Mouse (Mus musculus) liver, adult 2 months (tissue): ENCODE measurements at regions not wholly inside any gene's neighbourhood (a gene's known extent, or its start where the extent isn't known, plus 50 kb on each side); places are given as distances from the start of the nearest gene placed in this dataset.

Source experiments
- DNase-seq: peaks from one replicate; pipeline ENCODE4 v3.0.0-alpha.2; 2011; ENCODE audit warnings: low read depth, low spot score; ENCODE audit errors: extremely low read depth
- H3K27ac ChIP-seq: fragments of 200-500 bp; replicated peaks from 2 replicates; pipeline ENCODE4 v1.5.1; 2012; ENCODE audit warnings: low read depth, mild to moderate bottlenecking, control low read depth, inconsistent platforms, low read length; ENCODE audit not compliant: insufficient read depth
- H3K27me3 ChIP-seq: fragments of 200-500 bp; 2 replicates; pipeline ENCODE4 v1.6.1; 2012; ENCODE audit warnings: mild to moderate bottlenecking, moderate library complexity, low read length, inconsistent platforms; ENCODE audit not compliant: control insufficient read depth, insufficient read depth
- H3K36me3 ChIP-seq: fragments of 200-500 bp; 2 replicates; pipeline ENCODE4 v1.6.1; 2012; ENCODE audit warnings: low read length, inconsistent platforms; ENCODE audit not compliant: control insufficient read depth, insufficient read depth
- H3K4me1 ChIP-seq: fragments of 200-500 bp; 2 replicates; pipeline ENCODE4 v1.6.1; 2011; ENCODE audit warnings: low read length; ENCODE audit not compliant: control insufficient read depth, insufficient read depth
- H3K4me3 ChIP-seq: fragments of 200-500 bp; 2 replicates; pipeline ENCODE4 v1.5.1; 2011; ENCODE audit warnings: low read depth, mild to moderate bottlenecking, control low read depth, low read length, moderate library complexity; ENCODE audit not compliant: insufficient read depth
- H3K79me2 ChIP-seq: fragments of 200-500 bp; 2 replicates; pipeline ENCODE4 v1.6.1; 2012; ENCODE audit warnings: inconsistent platforms, mild to moderate bottlenecking, low read length, moderate library complexity; ENCODE audit not compliant: control insufficient read depth, insufficient read depth
- H3K9ac ChIP-seq: fragments of 200-500 bp; 2 replicates; pipeline ENCODE4 v1.6.1; 2012; ENCODE audit warnings: low read depth, mild to moderate bottlenecking, control low read depth, inconsistent platforms, low read length
- CTCF ChIP-seq: fragments of 200-500 bp; IDR thresholded peaks from 2 replicates; pipeline ENCODE4 v1.5.1; 2011; ENCODE audit warnings: low read depth, low read length, control low read depth
- POLR2A ChIP-seq: fragments of 200-500 bp; IDR thresholded peaks from 2 replicates; pipeline ENCODE4 v1.6.1; 2011; ENCODE audit warnings: low read length, control low read depth; ENCODE audit not compliant: insufficient read depth; ENCODE audit errors: extremely low read depth
- WGBS: fragments of 180-500 bp; shearing (Covaris S2); methylation state at CpG from one replicate; pipeline ENCODE4 v1.1.7; 2018; 5-methylcytosine and 5-hydroxymethylcytosine counted together

DNA sequence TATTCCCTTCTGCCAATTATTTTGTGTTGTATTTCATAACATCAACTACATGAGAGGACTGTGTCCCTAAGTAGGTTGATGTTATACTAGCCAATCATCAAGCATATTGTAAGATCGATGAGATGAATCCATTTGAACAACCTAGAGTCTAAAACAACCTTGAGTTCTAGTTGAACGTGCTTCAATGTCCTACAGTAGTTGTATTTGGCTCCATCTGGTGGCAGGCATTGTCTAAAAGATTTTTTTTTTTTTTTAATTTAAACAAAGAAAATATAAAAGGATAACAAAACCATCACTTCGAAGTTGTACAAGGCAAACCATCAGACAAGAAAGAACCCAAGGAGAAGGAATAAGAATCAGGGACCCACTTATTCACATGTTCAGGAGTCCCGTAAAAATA, 114.4 kb downstream of the Pih1d3 start:
- 44% methylated on average over 4 of the region's 4 CpGs for WGBS
- peak; percentile 13 for DNase-seq
- Histone ChIP-seq H3K79me2 (no peaks in the 10 kb centered on the region), H3K27ac (no peak overlapping the region), H3K27me3 (no peaks in the 10 kb centered on the region), H3K4me3 (no peak overlapping the region), H3K36me3 (no peaks in the 10 kb centered on the region), H3K9ac (no peak overlapping the region), H3K4me1 (no peaks in the 10 kb centered on the region)
- TF ChIP-seq CTCF (no peak), POLR2A (no peak)

DNA sequence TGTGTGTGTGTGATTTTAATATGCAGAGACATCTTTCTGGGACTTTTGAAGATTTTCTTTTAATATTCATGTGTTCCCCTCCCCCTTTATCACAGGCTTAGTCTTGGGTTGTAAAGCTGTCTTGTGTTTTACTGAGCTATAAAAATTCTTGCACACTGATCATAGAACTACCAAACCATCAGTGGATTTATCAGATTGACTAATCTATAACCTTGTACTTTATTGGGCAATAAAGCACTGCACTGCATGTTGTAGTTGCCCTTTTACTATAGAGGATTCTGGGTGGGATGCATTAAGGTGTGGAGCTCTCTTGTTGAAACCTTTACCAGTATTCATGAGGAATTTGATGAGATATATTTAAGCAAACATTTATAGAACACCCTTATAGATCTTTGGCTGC, 141.3 kb downstream of the Pih1d3 start:
- H3K79me2 ChIP-seq: no peaks in the 10 kb centered on the region
- H3K27me3 ChIP-seq: no peaks in the 10 kb centered on the region
- no peak overlapping the region for H3K4me3 ChIP-seq
- no peaks in the 10 kb centered on the region for H3K36me3 ChIP-seq
- no peaks in the 10 kb centered on the region for H3K4me1 ChIP-seq
- TF ChIP-seq CTCF (no peak), POLR2A (no peak)
- no peak overlapping the region for H3K9ac ChIP-seq
- no peak overlapping the region for H3K27ac ChIP-seq
- DNase-seq: no peak

DNA sequence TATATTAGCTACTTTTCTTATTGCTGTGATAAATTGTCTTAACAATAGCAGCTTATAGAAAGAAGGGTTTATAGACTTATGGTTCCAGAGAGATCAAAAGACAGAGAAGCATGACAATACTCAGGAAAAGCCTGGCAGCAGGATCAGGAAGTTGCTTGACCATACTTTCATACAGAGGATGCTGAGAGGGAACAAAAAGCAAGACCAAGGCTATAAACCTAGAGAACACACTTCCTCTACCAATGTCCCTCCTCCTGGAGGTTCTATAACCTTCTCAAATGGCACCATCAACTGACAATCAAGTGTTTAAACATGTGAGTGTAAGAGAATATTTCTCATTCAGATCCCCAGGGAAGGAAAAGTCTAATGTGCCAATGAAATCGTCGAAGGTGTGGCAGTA, 154.7 kb downstream of the Pih1d3 start:
- H3K27me3 ChIP-seq: no peaks in the 10 kb centered on the region
- no peak overlapping the region for H3K4me3 ChIP-seq
- no peak for DNase-seq
- no peak overlapping the region for H3K27ac ChIP-seq
- no peak overlapping the region for H3K9ac ChIP-seq
- H3K36me3 ChIP-seq: no peaks in the 10 kb centered on the region
- no peaks in the 10 kb centered on the region for H3K4me1 ChIP-seq
- WGBS: 64% methylated on average over 2 of the region's 2 CpGs
- no peak for TF ChIP-seq POLR2A
- no peak for TF ChIP-seq CTCF
- no peaks in the 10 kb centered on the region for H3K79me2 ChIP-seq

DNA sequence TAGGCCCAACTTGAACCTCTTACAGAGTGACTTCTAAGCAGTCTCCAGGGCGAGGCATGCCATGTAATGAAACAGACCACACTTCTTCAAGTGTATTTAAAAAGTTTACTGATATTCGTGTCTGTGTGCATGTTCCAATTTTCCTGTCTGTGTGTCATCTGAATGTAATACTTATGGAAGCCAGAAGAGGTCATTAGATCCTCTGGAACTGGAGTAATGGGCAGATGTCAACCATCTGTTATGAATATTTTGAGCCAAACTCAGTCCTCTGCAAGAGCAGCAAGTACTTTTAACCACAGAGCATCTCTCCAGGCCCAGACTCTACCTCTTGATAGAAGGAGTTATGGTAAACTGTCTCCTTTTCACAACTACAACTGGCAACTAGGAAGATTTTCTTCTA, 156.4 kb downstream of the Pih1d3 start:
- H3K4me3 ChIP-seq: no peak overlapping the region
- H3K9ac ChIP-seq: no peak overlapping the region
- H3K36me3 ChIP-seq: no peaks in the 10 kb centered on the region
- H3K4me1 ChIP-seq: no peaks in the 10 kb centered on the region
- no peaks in the 10 kb centered on the region for H3K79me2 ChIP-seq
- no peak overlapping the region for H3K27ac ChIP-seq
- no peaks in the 10 kb centered on the region for H3K27me3 ChIP-seq
- DNase-seq: no peak
- 45% methylated on average over 2 of the region's 2 CpGs for WGBS
- TF ChIP-seq CTCF (no peak), POLR2A (no peak)

DNA sequence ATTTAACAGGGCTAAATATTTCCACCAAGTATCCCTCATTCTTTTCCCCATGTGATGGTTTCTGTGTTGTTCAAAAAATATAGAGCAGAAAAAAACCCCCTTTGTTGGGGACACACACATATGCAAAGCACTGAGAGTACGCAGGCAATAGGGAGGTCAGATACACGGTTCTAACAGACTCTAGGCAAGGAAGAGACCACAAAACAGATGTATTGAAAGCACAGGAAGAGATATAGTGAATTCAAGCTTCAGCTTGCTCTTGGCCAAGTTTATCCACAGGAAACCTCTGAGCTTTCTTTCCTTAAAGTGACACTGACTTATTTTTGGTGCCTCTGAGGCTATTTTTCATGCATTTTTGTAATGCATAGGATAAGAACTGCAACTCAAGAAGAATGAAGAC, 157.7 kb downstream of the Pih1d3 start:
- Histone ChIP-seq H3K27ac (no peak overlapping the region), H3K9ac (no peak overlapping the region), H3K79me2 (no peaks in the 10 kb centered on the region), H3K4me3 (no peak overlapping the region), H3K36me3 (no peaks in the 10 kb centered on the region), H3K4me1 (no peaks in the 10 kb centered on the region), H3K27me3 (no peaks in the 10 kb centered on the region)
- 72% methylated on average over 2 of the region's 2 CpGs for WGBS
- TF ChIP-seq POLR2A: no peak
- no peak for TF ChIP-seq CTCF
- no peak for DNase-seq

DNA sequence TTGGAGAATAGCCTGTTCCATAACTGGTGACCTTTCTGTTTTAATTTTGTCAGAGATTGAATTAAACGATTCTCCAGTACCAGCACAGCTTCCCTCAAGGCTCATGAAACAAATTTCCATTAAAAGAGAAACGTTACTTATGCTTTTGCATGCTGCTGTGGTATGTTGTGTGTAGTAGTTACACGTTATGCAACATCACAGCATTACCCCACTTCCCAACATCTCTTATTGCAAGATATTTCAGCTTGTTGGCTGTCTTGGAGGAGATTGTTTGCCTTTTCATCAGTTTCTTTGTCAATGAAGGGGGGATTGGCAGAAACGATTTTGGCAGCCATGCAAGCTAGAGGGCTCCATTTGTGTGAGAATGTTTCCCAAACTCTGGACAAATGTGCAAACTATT, 159.6 kb downstream of the Pih1d3 start:
- Histone ChIP-seq H3K27me3 (no peaks in the 10 kb centered on the region), H3K4me3 (no peak overlapping the region), H3K9ac (no peak overlapping the region), H3K79me2 (no peaks in the 10 kb centered on the region), H3K27ac (no peak overlapping the region), H3K4me1 (no peaks in the 10 kb centered on the region), H3K36me3 (no peaks in the 10 kb centered on the region)
- TF ChIP-seq POLR2A (no peak), CTCF (no peak)
- WGBS: 61% methylated on average over 4 of the region's 4 CpGs
- DNase-seq: no peak
